Mouse (Mus musculus) thymus, postnatal 36 days (tissue): Measurements from ENCODE around the gene Gdf3.
"Not testable (repeated sequence)": the region's sequence is repeated elsewhere in the genome, so short reads cannot be mapped to it uniquely, and the experiment has no call there.

Experiments used
- DNase-seq, 2 experiments: peaks; one replicate each; pipeline ENCODE4 v3.0.0; 2022; ENCODE audit warnings: mixed read lengths in 2 of 2

Gene Gdf3

GRCm38 (mm10) chr6:122604260-122604659 lies 5.6 kb downstream of the Gdf3 start:
- no peak for DNase-seq

- no peak for DNase-seq
Observed at GRCm38 (mm10) chr6:122602992-122603322, 6.9 kb downstream of the Gdf3 start.

GRCm38 (mm10) chr6:122602242-122602991 lies 7.5 kb downstream of the Gdf3 start, which contains the start of gene Apobec1:
Apobec1 (minus strand) TSS chr6:122602444.
- DNase-seq, result peak; percentile 77 to 86

- no peak for DNase-seq
Observed at GRCm38 (mm10) chr6:122601615-122602014, 8.3 kb downstream of the Gdf3 start.

GRCm38 (mm10) chr6:122601031-122601430 lies 8.9 kb downstream of the Gdf3 start:
- DNase-seq, result no peak

GRCm38 (mm10) chr6:122600066-122600646 lies 9.7 kb downstream of the Gdf3 start:
- no peak for DNase-seq

GRCm38 (mm10) chr6:122599054-122599737 lies 10.7 kb downstream of the Gdf3 start:
- DNase-seq, result no peak

- DNase-seq, result no peak
Observed at GRCm38 (mm10) chr6:122598436-122598835, 11.5 kb downstream of the Gdf3 start.

GRCm38 (mm10) chr6:122598014-122598413 lies 11.9 kb downstream of the Gdf3 start:
- DNase-seq, result no peak

- no peak for DNase-seq
Observed at GRCm38 (mm10) chr6:122596608-122597007, 13.3 kb downstream of the Gdf3 start.

GRCm38 (mm10) chr6:122595637-122596036 lies 14.2 kb downstream of the Gdf3 start:
- peak in 1 of 2 experiments; percentile 12 for DNase-seq

GRCm38 (mm10) chr6:122592905-122593304 lies 17.0 kb downstream of the Gdf3 start:
- no peak for DNase-seq

GRCm38 (mm10) chr6:122591027-122591758 lies 18.7 kb downstream of the Gdf3 start:
- no peak for DNase-seq

GRCm38 (mm10) chr6:122579086-122579485 lies 30.8 kb downstream of the Gdf3 start:
- DNase-seq, result no peak

GRCm38 (mm10) chr6:122577030-122577429 lies 32.9 kb downstream of the Gdf3 start:
- no peak for DNase-seq

GRCm38 (mm10) chr6:122575037-122575436 lies 34.9 kb downstream of the Gdf3 start:
- DNase-seq, result not testable (repeated sequence)

- DNase-seq, result no peak
Observed at GRCm38 (mm10) chr6:122571617-122571959, 38.3 kb downstream of the Gdf3 start.

GRCm38 (mm10) chr6:122570695-122571616 lies 38.9 kb downstream of the Gdf3 start:
- no peak for DNase-seq

GRCm38 (mm10) chr6:122569762-122570161 lies 40.1 kb downstream of the Gdf3 start:
- DNase-seq, result no peak

- DNase-seq, result no peak
Observed at GRCm38 (mm10) chr6:122569113-122569512, 40.8 kb downstream of the Gdf3 start.

GRCm38 (mm10) chr6:122565070-122565784 lies 44.7 kb downstream of the Gdf3 start:
- DNase-seq, result no peak

- peak; percentile 12 to 27 for DNase-seq
Observed at GRCm38 (mm10) chr6:122562463-122562862, 47.4 kb downstream of the Gdf3 start.
